Mouse (Mus musculus) megakaryocyte-erythroid progenitor cell, adult 5-6 weeks (primary cell): ENCODE measurements around the gene Rps8. TPM values are rescaled to one million over a fixed set of nuclear protein-coding genes. Genes with fewer than 3 reads are reported as not detected.

Source experiments
- ATAC-seq: replicated peaks from 2 replicates; pipeline ENCODE4 v1.8.0; 2016; ENCODE audit warnings: mild to moderate bottlenecking, inconsistent platforms; ENCODE audit not compliant: severe bottlenecking, poor library complexity, low FRiP score, low TSS enrichment
- total RNA-seq, 2 experiments: library from RNA; stranded (forward) in 1 of 2; stranded (reverse) in 1 of 2; fragments of 200-1000, 215-1000 nt in 1 of 2; fragments of >200 nt in 1 of 2; fragmentation: Nextera tagmentation in 1 of 2; gene quantifications; 2 replicates each; pipeline ENCODE4 v1.2.3; 2014 to 2017

Gene Rps8
- total RNA-seq, 2 experiments from 2014 or later = 1,767 to 5,319 TPM

- no peak for ATAC-seq
Measured at GRCm38 (mm10) chr4:117149291-117150211, 6.5 kb downstream of the Rps8 start.

DNA sequence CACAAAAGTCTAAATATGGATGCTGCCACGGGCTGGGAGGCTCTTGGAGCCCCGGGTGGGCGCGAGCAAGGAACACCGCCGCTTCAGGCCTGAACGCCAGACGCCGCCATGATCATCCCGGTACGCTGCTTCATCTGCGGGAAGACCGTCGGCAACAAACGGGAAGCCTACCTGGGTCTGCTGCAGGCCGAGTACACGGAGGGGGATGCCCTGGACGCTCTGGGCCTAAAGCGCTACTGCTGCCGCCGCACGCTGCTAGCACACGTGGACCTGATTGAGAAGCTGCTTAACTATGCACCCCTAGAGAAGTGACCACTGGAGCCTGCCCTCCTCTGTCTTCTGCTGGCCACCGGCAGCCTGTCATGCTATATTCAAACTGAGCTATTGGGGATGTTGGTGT, 7.2 kb downstream of the Rps8 start:
- ATAC-seq = no peak

DNA sequence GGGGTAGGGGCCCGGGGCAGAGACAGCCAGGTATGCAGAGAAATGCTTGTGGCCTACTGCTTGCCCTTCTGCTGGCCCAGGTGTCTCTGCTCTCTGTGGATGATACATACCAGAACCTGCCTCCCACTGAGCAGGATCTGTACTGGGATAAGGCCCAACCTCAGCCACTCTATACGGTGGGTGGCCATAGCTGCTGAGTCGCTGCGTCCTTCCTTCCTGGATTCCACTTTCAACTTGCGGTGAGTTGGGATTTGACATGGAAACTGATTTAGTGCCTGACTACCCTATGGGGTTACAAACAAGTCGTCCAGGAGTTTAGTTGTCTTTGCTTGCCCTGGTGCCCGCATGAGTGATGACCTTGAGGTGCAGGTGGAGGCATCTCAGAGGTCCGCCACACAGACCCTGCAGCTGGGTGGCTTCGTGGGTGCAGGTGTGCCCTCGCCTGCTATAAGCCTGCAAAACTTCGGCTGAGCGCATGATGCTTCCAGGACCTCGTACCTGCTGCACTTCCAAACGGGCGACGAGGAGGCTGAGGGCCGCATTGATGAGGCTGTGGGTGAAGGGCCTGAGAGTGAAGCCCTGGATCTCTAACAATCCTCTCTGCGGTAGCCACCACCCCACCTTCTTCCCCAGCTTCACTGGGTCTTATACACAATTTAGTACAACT, 7.9 kb downstream of the Rps8 start:
- ATAC-seq = no peak

- ATAC-seq = peak; percentile 58
Measured at GRCm38 (mm10) chr4:117146176-117146575, 9.9 kb downstream of the Rps8 start.

GRCm38 (mm10) chr4:117145248-117145647, 10.8 kb downstream of the Rps8 start:
- ATAC-seq = no peak

GRCm38 (mm10) chr4:117143023-117143422, 13.0 kb downstream of the Rps8 start:
- ATAC-seq = no peak

GRCm38 (mm10) chr4:117140613-117141012, 15.4 kb downstream of the Rps8 start:
- ATAC-seq = no peak

- 0 out of 2 replicates have a peak, but pooled peaks have one; percentile 41 for ATAC-seq
Measured at GRCm38 (mm10) chr4:117139217-117139612, 16.8 kb downstream of the Rps8 start.

DNA sequence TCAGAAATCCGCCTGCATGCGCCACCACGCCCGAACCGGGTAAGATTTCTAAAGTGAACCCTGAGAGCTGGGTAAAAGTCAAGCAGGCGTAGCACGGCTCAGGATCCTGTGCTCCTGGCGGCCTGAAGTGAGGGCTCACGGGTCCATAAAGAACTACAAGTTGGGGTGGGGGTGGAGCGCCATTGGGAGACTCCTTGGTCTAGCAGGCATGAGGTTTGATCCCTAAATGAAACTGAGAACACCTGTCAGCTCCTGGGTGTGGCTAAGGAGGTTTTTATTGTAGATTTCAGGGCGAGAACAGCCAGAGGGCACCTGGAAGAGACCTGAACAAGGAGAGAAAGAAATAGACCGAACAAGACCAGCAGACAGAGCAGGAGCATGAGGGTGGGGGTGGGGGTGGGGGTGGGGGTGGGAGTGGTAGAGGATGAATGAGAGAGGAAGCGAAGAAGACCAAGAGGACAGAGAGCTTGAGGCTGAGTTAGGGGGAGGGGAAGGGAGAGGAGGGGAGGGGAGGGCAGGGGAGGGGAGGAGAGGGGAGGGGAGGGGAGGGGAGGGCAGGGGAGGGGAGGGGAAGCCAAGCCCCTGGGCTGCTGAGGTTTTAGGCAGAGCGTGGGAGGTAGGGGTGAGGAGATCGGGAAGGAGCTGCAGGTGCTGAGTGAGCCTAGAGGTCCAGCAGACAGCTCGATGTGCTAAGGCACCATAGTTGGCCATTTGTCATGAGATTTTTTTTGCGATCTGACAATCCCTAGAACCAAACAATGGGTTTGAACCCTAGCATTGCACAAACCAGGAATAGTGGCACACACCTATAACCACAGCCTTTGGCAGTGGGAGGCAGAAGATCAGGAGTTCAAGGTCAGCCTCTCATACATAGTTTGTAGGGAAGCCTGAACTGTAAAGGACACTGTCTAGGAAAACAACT, 17.5 kb downstream of the Rps8 start:
- ATAC-seq = no peak

DNA sequence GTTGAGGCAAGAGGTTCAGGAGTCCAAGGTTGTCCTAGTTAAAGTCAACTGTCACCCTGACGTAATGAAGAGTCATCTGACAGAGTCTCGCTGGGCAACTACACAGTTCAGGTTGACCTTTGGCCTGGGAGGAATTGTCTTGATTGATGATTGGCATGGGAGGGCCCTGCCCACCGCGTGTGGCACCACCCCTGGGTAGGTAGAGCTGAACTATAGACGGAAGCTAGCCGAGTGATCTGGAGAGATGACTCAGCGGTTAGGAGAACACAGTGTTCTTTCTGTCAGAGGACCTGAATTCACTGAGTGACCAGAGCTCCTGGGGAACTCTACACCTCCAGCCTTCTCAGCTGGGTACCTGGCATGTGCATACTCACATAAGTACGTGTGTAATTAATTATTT, 20.0 kb downstream of the Rps8 start:
- no peak for ATAC-seq

- ATAC-seq = no peak
Measured at GRCm38 (mm10) chr4:117134601-117134995, 21.4 kb downstream of the Rps8 start.

GRCm38 (mm10) chr4:117133817-117134600, 22.0 kb downstream of the Rps8 start, which contains the start of gene Plk3:
Gene Plk3, minus strand, starts transcription at chr4:117133963.
- ATAC-seq = peak; percentile 93

DNA sequence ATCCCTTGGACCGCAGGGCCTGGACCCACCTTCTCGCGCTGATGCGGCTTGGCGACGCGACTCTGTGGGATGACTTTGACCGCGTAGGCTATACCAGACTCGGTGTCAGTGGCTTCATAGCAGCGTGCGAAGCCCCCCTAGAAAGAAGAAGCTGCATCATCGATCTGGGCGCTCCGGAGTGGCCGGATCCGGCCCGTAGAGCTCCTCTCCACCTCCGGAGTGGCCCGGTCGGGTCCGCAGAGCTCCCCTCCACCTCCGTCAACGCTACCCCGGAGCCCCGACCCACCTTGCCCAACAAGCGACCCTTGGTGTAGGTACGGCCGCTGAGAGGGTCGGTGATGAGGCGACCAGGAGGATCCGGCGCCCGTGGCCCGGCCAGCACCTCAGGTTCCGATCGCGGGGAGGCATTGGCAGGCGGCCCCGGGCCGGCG, 22.7 kb downstream of the Rps8 start:
- no peak for ATAC-seq

GRCm38 (mm10) chr4:117132794-117133143, 23.3 kb downstream of the Rps8 start:
- no peak for ATAC-seq

DNA sequence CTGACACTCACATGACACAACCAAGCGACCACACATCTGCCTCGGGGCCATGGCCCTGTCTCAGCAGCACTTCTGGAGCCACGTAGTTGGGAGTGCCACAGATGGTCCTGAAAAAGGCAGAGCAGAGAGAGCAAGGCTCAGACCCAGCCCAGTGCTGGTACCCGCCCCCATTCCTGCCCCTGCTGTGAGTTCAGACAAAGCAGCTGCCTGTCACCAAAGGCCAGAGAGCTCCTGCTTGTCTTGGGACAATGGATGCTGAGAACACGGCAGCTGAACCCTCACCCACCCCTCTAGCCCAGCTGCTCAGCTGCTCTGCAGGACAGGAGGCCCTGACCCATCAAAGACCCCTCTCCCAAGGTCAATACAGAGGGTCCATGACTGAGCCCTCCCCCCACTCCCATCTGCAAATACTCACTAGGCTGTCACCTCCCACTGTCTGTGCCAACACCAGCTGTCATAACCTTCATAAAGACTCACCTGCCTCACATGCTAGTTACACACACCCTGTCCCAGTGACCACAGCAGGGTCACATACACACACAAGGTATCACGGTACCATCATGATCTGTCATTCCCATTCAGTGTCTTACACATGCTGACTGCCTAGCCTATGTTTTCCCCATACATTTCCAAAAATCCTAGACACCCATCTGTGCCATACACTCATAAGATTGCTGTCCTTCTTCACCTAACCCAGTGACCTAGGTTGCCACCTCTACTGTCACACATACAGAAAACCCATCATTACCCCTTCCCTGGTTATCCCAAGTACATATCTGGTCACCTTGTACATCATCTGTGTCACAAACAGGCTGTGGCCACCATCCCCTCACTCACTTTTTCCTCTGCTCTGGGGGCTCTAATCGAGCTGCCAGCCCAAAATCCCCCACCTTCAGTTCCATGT, 23.9 kb downstream of the Rps8 start:
- ATAC-seq = no peak

- no peak for ATAC-seq
Measured at GRCm38 (mm10) chr4:117131198-117131597, 24.8 kb downstream of the Rps8 start.

DNA sequence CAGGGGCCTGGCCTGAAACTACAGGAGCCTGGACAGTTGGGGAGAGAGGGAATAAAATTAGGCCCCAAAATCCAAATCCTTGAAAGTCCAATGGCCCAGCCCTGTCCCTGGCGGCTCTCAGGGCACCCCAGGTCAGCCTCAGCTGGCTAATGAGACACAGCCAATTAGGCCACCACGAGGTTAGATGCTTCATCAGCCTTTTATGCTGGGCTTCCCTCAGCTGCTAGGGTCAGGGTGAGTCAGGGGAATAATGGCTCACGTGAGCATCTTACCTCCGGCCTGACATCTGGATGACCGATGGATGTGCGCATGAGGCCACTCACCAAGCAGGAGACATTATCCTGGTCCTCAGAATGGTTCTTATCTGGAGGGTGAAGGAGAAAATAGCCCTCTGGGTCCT, 25.3 kb downstream of the Rps8 start:
- ATAC-seq = no peak
